Mouse (Mus musculus) liver, embryonic 12.5 days (tissue): Measurements from ENCODE around the gene Calm5. TPM values are rescaled to one million over a fixed set of nuclear protein-coding genes. Genes with fewer than 3 reads are reported as not detected.

Experiments used
- ATAC-seq: fragments of 200-750 bp; cut with Nextera tagmentation; 2 replicates; pipeline ENCODE4 v1.8.0; 2017; ENCODE audit warnings: moderate number of reproducible peaks, mild to moderate bottlenecking, moderate library complexity
- H3K27ac ChIP-seq: fragments of 300-500 bp; sonication (generic); 2 replicates; pipeline ENCODE4 v1.5.1; 2016; ENCODE audit warnings: mild to moderate bottlenecking
- H3K27me3 ChIP-seq: fragments of 300-500 bp; sonication (generic); replicated peaks from 2 replicates; pipeline ENCODE4 v1.6.1; 2016; ENCODE audit warnings: mild to moderate bottlenecking, moderate library complexity
- H3K36me3 ChIP-seq: fragments of 300-500 bp; sonication (generic); 2 replicates; pipeline ENCODE4 v1.6.1; 2016; ENCODE audit warnings: mild to moderate bottlenecking, moderate library complexity
- H3K4me1 ChIP-seq: fragments of 300-500 bp; sonication (generic); 2 replicates; pipeline ENCODE4 v1.6.1; 2016
- H3K4me2 ChIP-seq: fragments of 300-500 bp; sonication (generic); 2 replicates; pipeline ENCODE4 v1.6.1; 2016; ENCODE audit warnings: mild to moderate bottlenecking, moderate library complexity
- H3K4me3 ChIP-seq: fragments of 300-500 bp; sonication (generic); 2 replicates; pipeline ENCODE4 v1.5.1; 2016; ENCODE audit warnings: mild to moderate bottlenecking, moderate library complexity
- H3K9ac ChIP-seq: fragments of 300-500 bp; sonication (generic); 2 replicates; pipeline ENCODE4 v1.6.1; 2016; ENCODE audit warnings: mild to moderate bottlenecking, moderate library complexity
- H3K9me3 ChIP-seq: fragments of 300-500 bp; sonication (generic); replicated peaks from 2 replicates; pipeline ENCODE4 v1.6.1; 2016; ENCODE audit warnings: mild to moderate bottlenecking, moderate library complexity
- WGBS: fragments of 180-500 bp; shearing (Covaris S2); methylation state at CpG from one replicate; pipeline ENCODE4 v1.1.7; 2016; ENCODE audit not compliant: insufficient replicate concordance; 5-methylcytosine and 5-hydroxymethylcytosine counted together
- polyA plus RNA-seq: library from polyadenylated mRNA; unstranded; fragments of >200 nt; fragmentation: Nextera tagmentation; extraction: Ambion mirVana; gene quantifications from 2 replicates; pipeline ENCODE4 v1.2.1, GENCODE M21; 2016

Calm5 gene
- polyA plus RNA-seq, 1 experiment from 2014 or later = not detected

- Histone ChIP-seq H3K27ac (peak overlapping the region; percentile 62), H3K36me3 (no peaks in the 10 kb centered on the region), H3K4me2 (no peak overlapping the region), H3K4me1 (peaks cover 82% of the 10 kb centered on the region), H3K27me3 (no peaks in the 10 kb centered on the region), H3K9ac (no peak overlapping the region), H3K9me3 (no peaks in the 10 kb centered on the region), H3K4me3 (no peak overlapping the region)
- no peak for ATAC-seq
Measured at GRCm38 (mm10) chr13:3869901-3870300, 15.9 kb downstream of the Calm5 start.

DNA sequence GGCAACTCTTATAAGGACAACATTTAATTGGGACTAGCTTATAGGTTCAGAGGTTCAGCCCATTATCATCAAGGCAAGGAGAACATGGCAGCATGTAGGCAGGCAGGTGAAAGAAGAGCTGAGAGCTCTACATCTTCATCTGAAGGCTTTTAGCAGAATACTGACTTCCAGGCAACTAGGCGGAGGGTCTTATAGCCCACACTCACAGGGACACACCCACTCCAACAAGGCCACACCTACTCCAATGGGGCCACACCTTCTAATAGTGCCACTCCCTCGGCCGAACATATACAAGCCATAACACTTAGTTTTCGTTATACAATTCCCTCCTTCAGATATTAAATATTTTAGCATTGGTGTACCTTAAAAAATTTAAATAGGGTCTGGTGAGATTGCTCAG is 18.9 kb downstream of the Calm5 start:
- Histone ChIP-seq H3K27me3 (no peaks in the 10 kb centered on the region), H3K27ac (no peak overlapping the region), H3K4me2 (0 out of 2 replicates have a peak overlapping the region, but pooled peaks have one; percentile 2), H3K4me3 (no peak overlapping the region), H3K36me3 (no peaks in the 10 kb centered on the region), H3K9me3 (no peaks in the 10 kb centered on the region), H3K4me1 (peaks cover 67% of the 10 kb centered on the region), H3K9ac (no peak overlapping the region)
- 77% methylated on average over 4 of the region's 4 CpGs for WGBS
- ATAC-seq = peak; percentile 58; the same call in 1 of the 2 replicates

GRCm38 (mm10) chr13:3876448-3876847 is 22.5 kb downstream of the Calm5 start:
- Histone ChIP-seq H3K9me3 (no peaks in the 10 kb centered on the region), H3K36me3 (peaks cover 12% of the 10 kb centered on the region), H3K27me3 (no peaks in the 10 kb centered on the region), H3K27ac (peak overlapping the region; percentile 8; the same call in 1 of the 2 replicates), H3K9ac (no peak overlapping the region), H3K4me3 (no peak overlapping the region), H3K4me2 (no peak overlapping the region), H3K4me1 (peaks cover 35% of the 10 kb centered on the region)
- no peak for ATAC-seq
- WGBS = 82% methylated on average over 6 of the region's 6 CpGs

- H3K27me3 ChIP-seq = no peaks in the 10 kb centered on the region
- H3K4me2 ChIP-seq = no peak overlapping the region
- no peak overlapping the region; the same call in 1 of the 2 replicates for H3K9ac ChIP-seq
- ATAC-seq = peak; percentile 57
- H3K4me1 ChIP-seq = peaks cover 27% of the 10 kb centered on the region
- H3K27ac ChIP-seq = peak overlapping the region; percentile 8; the same call in 1 of the 2 replicates
- H3K36me3 ChIP-seq = peaks cover 20% of the 10 kb centered on the region
- no peak overlapping the region for H3K4me3 ChIP-seq
- WGBS = 55% methylated on average over 6 of the region's 6 CpGs
- no peaks in the 10 kb centered on the region for H3K9me3 ChIP-seq
Measured at GRCm38 (mm10) chr13:3877185-3877584, 23.2 kb downstream of the Calm5 start.

GRCm38 (mm10) chr13:3877679-3878220 is 23.8 kb downstream of the Calm5 start:
- Histone ChIP-seq H3K27me3 (no peaks in the 10 kb centered on the region), H3K4me2 (no peak overlapping the region), H3K9ac (no peak overlapping the region), H3K27ac (no peak overlapping the region), H3K4me3 (no peak overlapping the region), H3K9me3 (no peaks in the 10 kb centered on the region), H3K36me3 (peaks cover 25% of the 10 kb centered on the region), H3K4me1 (peaks cover 22% of the 10 kb centered on the region)
- ATAC-seq = no peak
- WGBS = 69% methylated on average over 4 of the region's 4 CpGs

- H3K9me3 ChIP-seq = no peaks in the 10 kb centered on the region
- peaks cover 26% of the 10 kb centered on the region for H3K4me1 ChIP-seq
- no peak overlapping the region for H3K27ac ChIP-seq
- WGBS = 86% methylated on average over 7 of the region's 7 CpGs
- H3K4me3 ChIP-seq = no peak overlapping the region
- no peaks in the 10 kb centered on the region for H3K27me3 ChIP-seq
- no peak overlapping the region for H3K9ac ChIP-seq
- peaks cover 84% of the 10 kb centered on the region for H3K36me3 ChIP-seq
- ATAC-seq = no peak
- no peak overlapping the region for H3K4me2 ChIP-seq
Measured at GRCm38 (mm10) chr13:3886663-3887062, 32.7 kb downstream of the Calm5 start.

DNA sequence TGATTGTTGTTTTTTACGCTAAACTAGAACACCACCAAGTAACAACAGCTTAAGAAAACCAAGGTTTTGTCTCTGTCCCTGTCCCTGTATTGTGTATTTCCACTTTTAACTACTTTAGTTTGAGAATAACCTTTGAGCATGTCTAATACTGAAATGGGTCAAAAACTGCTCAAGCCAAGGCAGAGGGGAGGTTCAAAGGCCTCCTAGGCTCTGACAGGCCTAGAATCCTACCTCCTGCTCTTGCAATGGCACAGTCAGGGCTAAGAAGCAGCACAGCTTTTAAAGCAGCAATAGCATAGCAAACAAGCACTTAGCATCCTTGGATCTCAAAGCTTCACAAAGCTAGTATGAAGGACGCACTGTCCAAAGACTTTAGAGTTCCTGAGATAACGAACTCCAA is 35.1 kb downstream of the Calm5 start:
- peak overlapping the region; percentile 43 for H3K9ac ChIP-seq
- H3K36me3 ChIP-seq = peaks cover 59% of the 10 kb centered on the region
- H3K27ac ChIP-seq = no peak overlapping the region
- H3K9me3 ChIP-seq = no peaks in the 10 kb centered on the region
- WGBS = 89% methylated on average over 3 of the region's 3 CpGs
- no peak overlapping the region for H3K4me2 ChIP-seq
- no peak overlapping the region for H3K4me3 ChIP-seq
- H3K27me3 ChIP-seq = no peaks in the 10 kb centered on the region
- peaks cover 39% of the 10 kb centered on the region for H3K4me1 ChIP-seq
- ATAC-seq = no peak

- Histone ChIP-seq H3K9me3 (no peaks in the 10 kb centered on the region), H3K4me3 (peak overlapping the region; percentile 14), H3K36me3 (peaks cover 58% of the 10 kb centered on the region), H3K9ac (peak overlapping the region; percentile 42), H3K4me2 (peak overlapping the region; percentile 74), H3K27me3 (no peaks in the 10 kb centered on the region), H3K4me1 (peaks cover 45% of the 10 kb centered on the region), H3K27ac (peak overlapping the region; percentile 2; the same call in 1 of the 2 replicates)
- no peak for ATAC-seq
- WGBS = 73% methylated on average over 8 of the region's 8 CpGs
Measured at GRCm38 (mm10) chr13:3890061-3890460, 36.1 kb downstream of the Calm5 start.

- H3K27ac ChIP-seq = peak overlapping the region; percentile 78
- H3K4me1 ChIP-seq = peaks cover 60% of the 10 kb centered on the region
- peak overlapping the region; percentile 74 for H3K4me2 ChIP-seq
- H3K36me3 ChIP-seq = peaks cover 54% of the 10 kb centered on the region
- H3K4me3 ChIP-seq = peak overlapping the region; percentile 76
- 50% methylated on average over 8 of the region's 8 CpGs for WGBS
- no peaks in the 10 kb centered on the region for H3K27me3 ChIP-seq
- peak overlapping the region; percentile 76 for H3K9ac ChIP-seq
- 0 out of 2 replicates have a peak, but pooled peaks have one; percentile 10 for ATAC-seq
- H3K9me3 ChIP-seq = no peaks in the 10 kb centered on the region
Measured at GRCm38 (mm10) chr13:3891479-3892087, 37.6 kb downstream of the Calm5 start.

DNA sequence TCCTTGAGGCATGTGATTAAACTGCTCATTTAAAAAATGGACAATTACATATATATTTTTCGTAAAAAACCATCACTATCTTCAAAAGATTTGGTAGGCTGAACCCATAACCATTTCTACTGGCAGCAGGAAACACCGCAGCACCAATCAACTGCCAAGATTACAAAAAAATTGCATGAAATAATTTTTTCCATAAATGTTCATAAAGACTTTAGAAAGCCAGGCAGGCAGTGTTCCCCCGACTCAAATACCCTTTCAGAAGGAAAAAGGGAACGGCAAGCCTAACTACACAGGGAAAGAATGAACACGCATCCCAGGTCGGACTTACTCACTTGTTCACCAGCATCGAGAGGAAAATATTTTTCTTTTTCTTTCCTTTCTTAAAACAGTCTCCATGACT is 38.6 kb downstream of the Calm5 start:
- ATAC-seq = no peak
- WGBS = 10% methylated on average over 7 of the region's 7 CpGs
- Histone ChIP-seq H3K9ac (peak overlapping the region; percentile 76), H3K9me3 (no peaks in the 10 kb centered on the region), H3K27me3 (no peaks in the 10 kb centered on the region), H3K27ac (peak overlapping the region; percentile 78), H3K4me1 (peaks cover 63% of the 10 kb centered on the region), H3K4me2 (peak overlapping the region; percentile 74), H3K4me3 (peak overlapping the region; percentile 76), H3K36me3 (peaks cover 44% of the 10 kb centered on the region)

DNA sequence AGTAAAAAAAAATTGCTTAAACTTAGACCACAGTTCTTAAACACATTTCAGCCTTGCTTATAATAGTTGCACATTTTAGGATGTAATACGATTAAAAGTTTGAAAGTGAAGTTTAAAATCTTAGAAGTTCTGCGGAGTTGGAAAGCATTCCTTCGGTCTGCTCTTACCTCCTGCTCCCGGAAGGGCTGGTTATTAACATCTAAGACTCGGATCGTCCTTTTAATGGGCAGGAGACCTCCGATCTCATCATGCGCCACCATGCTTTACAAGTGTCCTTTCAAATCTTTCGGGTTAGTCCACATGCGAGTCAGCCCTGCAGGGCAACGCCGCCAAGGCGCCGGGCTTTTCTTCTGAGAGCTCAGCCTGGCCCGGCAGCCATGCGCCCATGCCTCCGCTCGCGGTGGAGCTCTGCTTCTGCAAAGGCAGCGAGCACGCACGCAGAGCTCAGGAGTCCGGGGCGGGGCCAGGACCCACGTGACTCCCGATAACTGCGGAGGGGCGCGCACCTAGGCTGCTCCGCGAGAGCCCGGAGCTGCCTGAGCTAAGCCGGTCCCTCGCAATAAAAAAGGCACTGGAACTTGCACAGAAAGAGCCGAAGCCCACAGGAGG is 39.3 kb downstream of the Calm5 start:
- H3K4me3 ChIP-seq = peak overlapping the region; percentile 76
- no peaks in the 10 kb centered on the region for H3K9me3 ChIP-seq
- peak overlapping the region; percentile 74 for H3K4me2 ChIP-seq
- no peaks in the 10 kb centered on the region for H3K27me3 ChIP-seq
- peak; percentile 99 for ATAC-seq
- peaks cover 41% of the 10 kb centered on the region for H3K36me3 ChIP-seq
- WGBS = under 1% methylated on average over 35 of the region's 35 CpGs
- H3K27ac ChIP-seq = peak overlapping the region; percentile 78
- H3K4me1 ChIP-seq = peaks cover 63% of the 10 kb centered on the region
- peak overlapping the region; percentile 76 for H3K9ac ChIP-seq

GRCm38 (mm10) chr13:3894549-3894948 is 40.6 kb downstream of the Calm5 start:
- 84% methylated on average over 8 of the region's 8 CpGs for WGBS
- peaks cover 41% of the 10 kb centered on the region for H3K36me3 ChIP-seq
- no peak overlapping the region for H3K4me2 ChIP-seq
- H3K9ac ChIP-seq = no peak overlapping the region
- no peaks in the 10 kb centered on the region for H3K9me3 ChIP-seq
- H3K4me1 ChIP-seq = peaks cover 55% of the 10 kb centered on the region
- H3K27me3 ChIP-seq = no peaks in the 10 kb centered on the region
- no peak overlapping the region for H3K4me3 ChIP-seq
- no peak for ATAC-seq
- no peak overlapping the region for H3K27ac ChIP-seq
